Mouse (Mus musculus) embryonic fibroblast, embryonic 13.5 days (primary cell): ENCODE measurements around the gene Yy2. TPM values are rescaled to one million over a fixed set of nuclear protein-coding genes. Genes with fewer than 3 reads are reported as not detected.
A peak's percentile ranks its signal among the peaks of the same experiment; 100 is the strongest.

ENCODE experiments used
- H3K27ac ChIP-seq: 2 replicates; pipeline ENCODE4 v1.5.1; 2012; ENCODE audit warnings: low read length, control low read depth, inconsistent platforms; ENCODE audit not compliant: insufficient read depth
- H3K4me1 ChIP-seq: 2 replicates; pipeline ENCODE4 v1.6.1; 2011; ENCODE audit warnings: low read length; ENCODE audit not compliant: control insufficient read depth, insufficient read depth
- H3K4me3 ChIP-seq: 2 replicates; pipeline ENCODE4 v1.5.1; 2011; ENCODE audit warnings: mild to moderate bottlenecking, control low read depth, low read length; ENCODE audit not compliant: insufficient read depth
- CTCF ChIP-seq: IDR thresholded peaks from 2 replicates; pipeline ENCODE4 v1.5.1; 2011; ENCODE audit warnings: mild to moderate bottlenecking, control low read depth, low read length, moderate library complexity, borderline replicate concordance; ENCODE audit not compliant: insufficient read depth
- POLR2A ChIP-seq: IDR thresholded peaks from 2 replicates; pipeline ENCODE4 v1.6.1; 2011; ENCODE audit warnings: low read depth, mild to moderate bottlenecking, control low read depth, low read length, moderate library complexity
- polyA plus RNA-seq: library from polyadenylated mRNA; stranded (reverse); fragments of >200 nt; gene quantifications from 2 replicates; pipeline ENCODE4 v1.2.4, GENCODE M21; 2011; ENCODE audit warnings: low read depth; ENCODE audit not compliant: missing spikeins, insufficient read length

Gene Yy2
- polyA plus RNA-seq = 0.47 and 2.2 TPM in 2 replicates

- no peak within 1 kb of the TSS for H3K27ac ChIP-seq
These were observed at the start of gene Yy2 for GRCm38 (mm10) chrX:157568840-157569239. Gene Yy2, minus strand, starts transcription at chrX:157568985.

GRCm38 (mm10) chrX:157612894-157613293, 44.1 kb upstream of the Yy2 start:
- H3K4me1 ChIP-seq = no peaks in the 10 kb centered on the region
- no peak overlapping the region for H3K4me3 ChIP-seq

More at GRCm38 (mm10) chrX:157568840-157569239, at the start of gene Yy2:
- TF ChIP-seq CTCF (no peak), POLR2A (no peak)
- Histone ChIP-seq H3K4me3 (no peak within 1 kb of the TSS), H3K4me1 (no peaks in the 10 kb centered on the region)

GRCm38 (mm10) chrX:157601450-157601849, 32.7 kb upstream of the Yy2 start:
- TF ChIP-seq POLR2A (no peak), CTCF (peak; percentile 29; the same call in 1 of the 2 replicates)

More at GRCm38 (mm10) chrX:157612894-157613293, 44.1 kb upstream of the Yy2 start:
- TF ChIP-seq POLR2A = no peak
- no peak for TF ChIP-seq CTCF
- no peak overlapping the region for H3K27ac ChIP-seq

DNA sequence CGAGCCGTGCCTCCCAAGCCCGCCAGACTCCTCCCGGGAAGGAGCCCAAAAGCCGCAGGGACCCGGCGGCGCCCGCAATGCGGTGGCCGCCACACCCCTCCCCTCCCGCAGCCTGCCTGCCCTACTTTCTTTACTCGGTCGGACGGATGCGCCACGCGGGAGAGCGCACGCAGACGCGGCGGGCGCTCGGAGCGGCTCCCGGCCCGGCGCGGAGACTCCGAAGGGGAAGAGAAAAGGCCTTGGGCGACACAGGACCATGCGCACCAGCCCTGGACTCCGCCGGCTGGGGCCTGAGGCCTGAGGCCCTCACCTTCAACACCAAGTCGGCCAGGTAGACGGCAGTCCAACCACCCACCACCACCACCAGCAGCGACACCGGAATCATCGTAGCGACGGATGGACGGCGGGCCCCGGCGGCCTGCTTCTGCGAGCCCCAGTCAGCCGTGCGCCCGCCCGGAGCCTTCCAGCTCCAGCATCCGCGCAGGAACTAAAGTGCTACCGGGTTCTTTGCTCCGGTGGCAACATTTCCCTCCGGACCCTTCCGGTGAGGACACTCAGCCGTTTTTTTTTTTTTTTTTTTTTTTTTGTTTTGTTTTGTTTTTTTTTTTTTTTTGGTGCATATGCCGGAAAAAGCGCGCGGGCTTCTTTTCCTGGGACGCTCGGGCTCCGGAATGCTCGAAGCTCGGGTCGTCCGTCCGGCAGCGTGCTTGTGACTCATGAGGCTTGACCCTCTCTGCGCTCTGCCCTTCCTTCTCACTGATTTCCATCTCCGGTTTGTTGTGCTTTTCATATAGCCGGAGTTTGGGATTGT, 29.6 kb upstream of the Yy2 start, which contains the start of gene Mbtps2:
TSS of gene Mbtps2 (minus strand) at position 530 of the 811 bp plus-strand sequence.
- Histone ChIP-seq H3K27ac (peak within 1 kb of the TSS; percentile 90), H3K4me1 (peaks cover 4% of the 10 kb centered on the region; the same call in 1 of the 2 replicates), H3K4me3 (peak within 1 kb of the TSS; percentile 78)
- peak; percentile 44 for TF ChIP-seq POLR2A
- TF ChIP-seq CTCF = no peak

More at GRCm38 (mm10) chrX:157601450-157601849, 32.7 kb upstream of the Yy2 start:
- peaks cover 4% of the 10 kb centered on the region; the same call in 1 of the 2 replicates for H3K4me1 ChIP-seq
- H3K4me3 ChIP-seq = no peak overlapping the region
- no peak overlapping the region for H3K27ac ChIP-seq

GRCm38 (mm10) chrX:157597585-157598185, 28.9 kb upstream of the Yy2 start:
- Histone ChIP-seq H3K4me3 (peak overlapping the region; percentile 78), H3K4me1 (peaks cover 4% of the 10 kb centered on the region; the same call in 1 of the 2 replicates), H3K27ac (peak overlapping the region; percentile 90)
- no peak for TF ChIP-seq CTCF
- no peak for TF ChIP-seq POLR2A

- TF ChIP-seq CTCF (no peak), POLR2A (no peak)
- peaks cover 4% of the 10 kb centered on the region; the same call in 1 of the 2 replicates for H3K4me1 ChIP-seq
- no peak overlapping the region for H3K27ac ChIP-seq
- H3K4me3 ChIP-seq = peak overlapping the region; percentile 78
These were observed 28.0 kb upstream of the Yy2 start for GRCm38 (mm10) chrX:157596802-157597201.

- Histone ChIP-seq H3K27ac (no peak overlapping the region), H3K4me3 (no peak overlapping the region), H3K4me1 (peaks cover 4% of the 10 kb centered on the region; the same call in 1 of the 2 replicates)
- TF ChIP-seq CTCF (no peak), POLR2A (no peak)
These were observed 27.1 kb upstream of the Yy2 start for GRCm38 (mm10) chrX:157595927-157596326.

GRCm38 (mm10) chrX:157594606-157595005, 25.8 kb upstream of the Yy2 start:
- Histone ChIP-seq H3K4me1 (peaks cover 4% of the 10 kb centered on the region; the same call in 1 of the 2 replicates), H3K4me3 (no peak overlapping the region), H3K27ac (no peak overlapping the region)
- TF ChIP-seq POLR2A = no peak
- no peak for TF ChIP-seq CTCF

- no peak for TF ChIP-seq CTCF
- no peaks in the 10 kb centered on the region for H3K4me1 ChIP-seq
- no peak overlapping the region for H3K27ac ChIP-seq
- no peak overlapping the region for H3K4me3 ChIP-seq
These were observed 18.2 kb upstream of the Yy2 start for GRCm38 (mm10) chrX:157587001-157587400.
